Mouse (Mus musculus): ENCODE data around the gene Map3k9.

DNA sequence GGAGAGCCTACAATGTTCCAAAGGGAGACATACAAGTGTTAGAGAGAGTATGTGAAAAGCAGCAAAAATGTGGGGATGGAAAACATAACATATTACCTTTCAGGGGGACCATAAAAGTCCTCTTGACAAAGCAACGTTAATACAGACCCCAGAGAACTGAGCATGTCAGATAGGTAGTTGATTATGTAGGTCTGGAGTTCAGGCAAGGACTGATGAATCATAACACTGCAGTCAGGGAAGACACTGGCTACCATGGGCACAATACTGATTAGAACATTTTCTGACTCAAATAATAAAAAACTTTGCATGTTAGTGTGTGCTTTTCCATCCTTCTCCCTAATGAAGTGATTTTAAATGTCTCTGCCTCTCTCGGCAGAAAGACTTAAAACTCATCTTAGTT, 8.5 kb upstream of the Map3k9 start:
- no peak for TF ChIP-seq POLR2A (IDR thresholded peaks at IDR 0.05; ENCODE audit: insufficient read depth, low read depth, low read length)
- TF ChIP-seq CTCF (IDR thresholded peaks at IDR 0.05; ENCODE audit: insufficient read depth, low read depth, low read length), result no peak
